Mouse (Mus musculus): ENCODE results near the gene Mpp6. TPM values are rescaled to one million over a fixed set of nuclear protein-coding genes. Genes with fewer than 3 reads are reported as not detected.

Gene Mpp6
- polyA plus RNA-seq, 1 experiment: 41.7 TPM

DNA sequence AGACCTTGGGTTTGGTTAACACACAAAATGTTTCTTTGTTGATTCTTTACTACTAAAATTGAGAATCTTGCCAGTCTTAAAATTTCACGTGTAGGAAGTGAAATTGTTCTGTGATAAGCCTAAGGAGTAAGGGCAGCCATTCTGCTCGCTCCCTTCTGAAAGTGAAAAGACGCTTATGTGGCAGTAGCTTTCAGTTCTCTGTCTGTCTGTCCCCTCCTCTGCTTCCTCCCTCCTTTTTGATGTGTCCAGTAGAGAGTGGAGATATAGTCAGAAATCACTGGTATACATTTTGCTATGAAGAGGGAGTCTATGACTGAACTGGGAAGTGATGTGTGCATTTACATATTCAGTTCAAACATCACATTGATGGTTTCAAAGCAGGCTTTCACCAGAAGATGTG lies 82.8 kb downstream of the Mpp6 start:
- no peak overlapping the region for H3K27ac ChIP-seq (ENCODE audit: control insufficient read depth, insufficient read depth, low read depth, low read length, poor library complexity)
- WGBS: 59% methylated on average over 3 of the region's 3 CpGs
- H3K4me1 ChIP-seq (ENCODE audit: control insufficient read depth, insufficient read depth, low read length): no peaks in the 10 kb centered on the region; the same call in 1 of the 2 replicates
- no peak overlapping the region for H3K4me3 ChIP-seq (replicated peaks; ENCODE audit: control insufficient read depth, low read depth, low read length)
- TF ChIP-seq CTCF (IDR thresholded peaks at IDR 0.05; ENCODE audit: control insufficient read depth, insufficient read depth, low read length) (no peak), POLR2A (IDR thresholded peaks at IDR 0.05; ENCODE audit: borderline replicate concordance, control insufficient read depth, low read depth, low read length) (no peak)

GRCm38 (mm10) chr6:50193851-50194250 lies 83.8 kb downstream of the Mpp6 start:
- Histone ChIP-seq H3K4me3 (replicated peaks; ENCODE audit: control insufficient read depth, low read depth, low read length) (no peak overlapping the region), H3K4me1 (ENCODE audit: control insufficient read depth, insufficient read depth, low read length) (no peaks in the 10 kb centered on the region; the same call in 1 of the 2 replicates), H3K27ac (ENCODE audit: control insufficient read depth, insufficient read depth, low read depth, low read length, poor library complexity) (no peak overlapping the region)
- no peak for TF ChIP-seq POLR2A (IDR thresholded peaks at IDR 0.05; ENCODE audit: borderline replicate concordance, control insufficient read depth, low read depth, low read length)
- TF ChIP-seq CTCF (IDR thresholded peaks at IDR 0.05; ENCODE audit: control insufficient read depth, insufficient read depth, low read length): no peak
- 88% methylated on average over 5 of the region's 5 CpGs for WGBS

GRCm38 (mm10) chr6:50204356-50204755 lies 94.3 kb downstream of the Mpp6 start:
- Histone ChIP-seq H3K4me1 (ENCODE audit: control insufficient read depth, insufficient read depth, low read length) (peaks cover 2% of the 10 kb centered on the region; the same call in 1 of the 2 replicates), H3K27ac (ENCODE audit: control insufficient read depth, insufficient read depth, low read depth, low read length, poor library complexity) (no peak overlapping the region), H3K4me3 (replicated peaks; ENCODE audit: control insufficient read depth, low read depth, low read length) (no peak overlapping the region)
- 79% methylated on average over 4 of the region's 4 CpGs for WGBS
- no peak for TF ChIP-seq POLR2A (IDR thresholded peaks at IDR 0.05; ENCODE audit: borderline replicate concordance, control insufficient read depth, low read depth, low read length)

- 64% methylated on average over 4 of the region's 4 CpGs for WGBS
- peak overlapping the region; percentile 43; the same call in 1 of the 2 replicates for H3K27ac ChIP-seq (ENCODE audit: control insufficient read depth, insufficient read depth, low read depth, low read length, poor library complexity)
Measured at GRCm38 (mm10) chr6:50205093-50205492, 95.1 kb downstream of the Mpp6 start.

GRCm38 (mm10) chr6:50214711-50215372 lies 104.8 kb downstream of the Mpp6 start:
- TF ChIP-seq CTCF (IDR thresholded peaks at IDR 0.05; ENCODE audit: control insufficient read depth, insufficient read depth, low read length) (no peak), POLR2A (IDR thresholded peaks at IDR 0.05; ENCODE audit: borderline replicate concordance, control insufficient read depth, low read depth, low read length) (no peak)
- H3K4me3 ChIP-seq (replicated peaks; ENCODE audit: control insufficient read depth, low read depth, low read length): no peak overlapping the region
- H3K4me1 ChIP-seq (ENCODE audit: control insufficient read depth, insufficient read depth, low read length): peaks cover 2% of the 10 kb centered on the region; the same call in 1 of the 2 replicates
- H3K27ac ChIP-seq (ENCODE audit: control insufficient read depth, insufficient read depth, low read depth, low read length, poor library complexity): no peak overlapping the region
- 63% methylated on average over 2 of the region's 2 CpGs for WGBS

More at GRCm38 (mm10) chr6:50205093-50205492, 95.1 kb downstream of the Mpp6 start:
- Histone ChIP-seq H3K4me3 (replicated peaks; ENCODE audit: control insufficient read depth, low read depth, low read length) (no peak overlapping the region), H3K4me1 (ENCODE audit: control insufficient read depth, insufficient read depth, low read length) (peaks cover 2% of the 10 kb centered on the region; the same call in 1 of the 2 replicates)
- TF ChIP-seq CTCF (IDR thresholded peaks at IDR 0.05; ENCODE audit: control insufficient read depth, insufficient read depth, low read length): no peak
- TF ChIP-seq POLR2A (IDR thresholded peaks at IDR 0.05; ENCODE audit: borderline replicate concordance, control insufficient read depth, low read depth, low read length): no peak

GRCm38 (mm10) chr6:50215373-50215745 lies 105.3 kb downstream of the Mpp6 start:
- no peak for TF ChIP-seq POLR2A (IDR thresholded peaks at IDR 0.05; ENCODE audit: borderline replicate concordance, control insufficient read depth, low read depth, low read length)
- no peak for TF ChIP-seq CTCF (IDR thresholded peaks at IDR 0.05; ENCODE audit: control insufficient read depth, insufficient read depth, low read length)
- H3K4me1 ChIP-seq (ENCODE audit: control insufficient read depth, insufficient read depth, low read length): peaks cover 2% of the 10 kb centered on the region; the same call in 1 of the 2 replicates
- H3K27ac ChIP-seq (ENCODE audit: control insufficient read depth, insufficient read depth, low read depth, low read length, poor library complexity): no peak overlapping the region
- H3K4me3 ChIP-seq (replicated peaks; ENCODE audit: control insufficient read depth, low read depth, low read length): no peak overlapping the region
- WGBS: 87% methylated on average over 2 of the region's 2 CpGs

DNA sequence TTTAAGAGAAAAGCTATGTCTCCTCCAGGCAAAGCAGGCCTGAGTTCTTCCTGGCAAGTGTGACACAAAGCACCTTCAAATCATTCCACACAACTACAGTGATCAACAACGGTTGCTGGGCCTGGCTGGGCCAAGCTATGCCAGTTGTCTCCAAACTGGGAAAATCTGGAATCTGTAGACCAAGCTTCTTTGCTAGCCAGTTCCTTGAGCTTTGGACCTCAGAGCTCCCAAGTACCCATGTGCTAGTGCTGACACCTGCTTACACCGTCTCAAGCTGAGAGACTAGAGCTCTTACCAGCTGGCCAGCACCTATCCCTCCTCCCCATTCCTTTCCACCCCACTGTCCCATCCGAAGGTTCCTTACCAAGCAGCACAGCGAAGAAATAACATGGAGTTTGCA lies 105.9 kb downstream of the Mpp6 start:
- H3K4me1 ChIP-seq (ENCODE audit: control insufficient read depth, insufficient read depth, low read length): peaks cover 2% of the 10 kb centered on the region; the same call in 1 of the 2 replicates
- H3K27ac ChIP-seq (ENCODE audit: control insufficient read depth, insufficient read depth, low read depth, low read length, poor library complexity): no peak overlapping the region
- H3K4me3 ChIP-seq (replicated peaks; ENCODE audit: control insufficient read depth, low read depth, low read length): no peak overlapping the region
- WGBS: 86% methylated on average over 4 of the region's 4 CpGs
- TF ChIP-seq POLR2A (IDR thresholded peaks at IDR 0.05; ENCODE audit: borderline replicate concordance, control insufficient read depth, low read depth, low read length) (no peak), CTCF (IDR thresholded peaks at IDR 0.05; ENCODE audit: control insufficient read depth, insufficient read depth, low read length) (no peak)

DNA sequence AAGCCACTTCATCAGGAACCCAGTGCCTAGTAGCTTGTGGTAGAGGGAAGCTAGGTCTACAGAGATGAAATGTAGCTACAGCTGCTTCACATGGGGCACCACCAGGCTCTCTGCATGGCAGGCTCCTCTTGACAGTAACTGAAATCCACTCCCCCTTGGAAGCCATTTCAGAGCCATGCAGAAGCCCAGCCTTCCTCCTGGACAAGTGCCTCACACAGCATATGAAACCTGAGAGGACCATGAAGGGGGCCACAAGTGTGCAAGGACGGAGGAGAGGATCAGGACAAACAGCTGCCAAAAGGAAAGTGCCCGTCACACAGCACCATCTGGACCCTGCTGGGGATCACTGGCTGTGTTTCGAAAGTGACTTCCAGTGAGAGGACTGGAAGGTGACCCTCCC lies 108.6 kb downstream of the Mpp6 start:
- Histone ChIP-seq H3K4me3 (replicated peaks; ENCODE audit: control insufficient read depth, low read depth, low read length) (no peak overlapping the region), H3K27ac (ENCODE audit: control insufficient read depth, insufficient read depth, low read depth, low read length, poor library complexity) (no peak overlapping the region; the same call in 1 of the 2 replicates), H3K4me1 (ENCODE audit: control insufficient read depth, insufficient read depth, low read length) (peaks cover 2% of the 10 kb centered on the region; the same call in 1 of the 2 replicates)
- TF ChIP-seq POLR2A (IDR thresholded peaks at IDR 0.05; ENCODE audit: borderline replicate concordance, control insufficient read depth, low read depth, low read length) (no peak), CTCF (IDR thresholded peaks at IDR 0.05; ENCODE audit: control insufficient read depth, insufficient read depth, low read length) (no peak)
- WGBS: 62% methylated on average over 3 of the region's 3 CpGs

Data from bone marrow, adult 2 months (tissue).